Mouse (Mus musculus) testis, adult 2 months (tissue): Measurements from ENCODE around the gene Hdac9.
A peak's percentile ranks its signal among the peaks of the same experiment; 100 is the strongest.

ENCODE experiments used
- CTCF ChIP-seq: fragments of 200-500 bp; IDR thresholded peaks from 2 replicates; pipeline ENCODE4 v1.5.1; 2012; ENCODE audit warnings: low read depth, mild to moderate bottlenecking, inconsistent platforms, low read length, moderate library complexity; ENCODE audit not compliant: control insufficient read depth, insufficient read depth, insufficient replicate concordance
- POLR2A ChIP-seq: fragments of 200-500 bp; IDR thresholded peaks from 2 replicates; pipeline ENCODE4 v1.6.1; 2012; ENCODE audit warnings: low read depth, mild to moderate bottlenecking, inconsistent platforms, low read length, moderate library complexity; ENCODE audit not compliant: control insufficient read depth

- TF ChIP-seq CTCF, result peak; percentile 28; the same call in 1 of the 2 replicates
- no peak for TF ChIP-seq POLR2A
Observed at GRCm38 (mm10) chr12:34051112-34051511, 865.8 kb downstream of the Hdac9 start.
